9 mouse cellular contexts compared by ENCODE assay signal in genomic region chr14:18678121-18678836, GRCm38 (mm10).
A peak's percentile ranks its signal among the peaks of the same experiment; 100 is the strongest.
DNase-seq lines count a peak whose midpoint lies in the region; ATAC-seq and TF ChIP-seq lines count a peak whose summit lies in the region.
"Had no signal": no experiment of that assay in that cellular context is flagged by ENCODE, and none has a peak within 500 bp of the region (broad histone marks: within the 10 kb centered on the region; RNA-seq: fewer than 3 reads in every experiment).

No protein-coding gene starts in this region.

- H3K4me2 ChIP-seq in lung, embryonic 14.5 days: no peak overlapping the region
- H3K4me2 ChIP-seq in heart, postnatal 0 days (ENCODE audit: low read depth, low read length): no peak overlapping the region
- H3K4me2 ChIP-seq: midbrain, embryonic 12.5 days had no signal

- no peak; the same call in 1 of the 2 replicates for ATAC-seq in lung, embryonic 14.5 days (ENCODE audit: insufficient read depth)
- ATAC-seq in heart, postnatal 0 days (ENCODE audit: insufficient read depth, low read depth): peak; percentile 82

- TF ChIP-seq POLR2A in lung, adult 2 months (IDR thresholded peaks at IDR 0.05; ENCODE audit: borderline replicate concordance, extremely low read depth, low read depth, low read length): no peak

- no peaks in the 10 kb centered on the region for H3K9me3 ChIP-seq in lung, embryonic 14.5 days (ENCODE audit: low read depth, low read length)
- H3K9me3 ChIP-seq in heart, postnatal 0 days (replicated peaks; ENCODE audit: control insufficient read depth, low read length): no peaks in the 10 kb centered on the region
- H3K9me3 ChIP-seq: midbrain, embryonic 12.5 days had no signal

- no peak for TF ChIP-seq CTCF in lung, embryonic 14.5 days (IDR thresholded peaks at IDR 0.05; ENCODE audit: low read depth)
- TF ChIP-seq CTCF in lung, adult 2 months (IDR thresholded peaks at IDR 0.05; ENCODE audit: insufficient read depth, low read length): no peak
- no peak for TF ChIP-seq CTCF in heart, postnatal 0 days (IDR thresholded peaks at IDR 0.05; ENCODE audit: low read depth)

- H3K4me1 ChIP-seq in lung, embryonic 14.5 days (ENCODE audit: insufficient read depth): no peaks in the 10 kb centered on the region
- H3K4me1 ChIP-seq in lung, adult 2 months (ENCODE audit: control insufficient read depth, insufficient read depth, low read length): peaks cover 5% of the 10 kb centered on the region; the same call in 1 of the 2 replicates
- H3K4me1 ChIP-seq in heart, postnatal 0 days (ENCODE audit: control insufficient read depth, insufficient read depth): 0 out of 2 replicates have a peak, but pooled peaks cover 5% of the 10 kb centered on the region
- H3K4me1 ChIP-seq: midbrain, embryonic 12.5 days had no signal

- TF ChIP-seq EP300 in heart, postnatal 0 days (IDR thresholded peaks at IDR 0.05; ENCODE audit: low read depth): no peak

- no peak overlapping the region for H3K4me3 ChIP-seq in lung, embryonic 14.5 days (ENCODE audit: low read depth, low read length)
- no peak overlapping the region for H3K4me3 ChIP-seq in lung, adult 2 months (replicated peaks; ENCODE audit: extremely low read depth, low read depth, low read length)
- H3K4me3 ChIP-seq in heart, postnatal 0 days (ENCODE audit: low read depth, low read length): no peak overlapping the region
- H3K4me3 ChIP-seq: midbrain, embryonic 12.5 days had no signal

- intact Hi-C loops in left cerebral cortex, postnatal 25 days (cut with DNase I): no loop called here

- H3K27ac ChIP-seq in lung, embryonic 14.5 days (ENCODE audit: low read depth): no peak overlapping the region
- H3K27ac ChIP-seq in heart, postnatal 0 days (ENCODE audit: low read depth): peak overlapping the region; percentile 34; the same call in 1 of the 2 replicates
- H3K27ac ChIP-seq: midbrain, embryonic 12.5 days had no signal

- WGBS in lung, embryonic 14.5 days: 55% methylated on average over 3 of the region's 3 CpGs
- WGBS in lung, adult 2 months: 28% methylated on average over 3 of the region's 3 CpGs
- 39% methylated on average over 3 of the region's 3 CpGs for WGBS in heart, postnatal 0 days

- no peaks in the 10 kb centered on the region for H3K27me3 ChIP-seq in lung, embryonic 14.5 days (ENCODE audit: insufficient read depth, low read length)
- H3K27me3 ChIP-seq in heart, postnatal 0 days (ENCODE audit: control insufficient read depth, insufficient read depth, low read length): no peaks in the 10 kb centered on the region
- H3K27me3 ChIP-seq: midbrain, embryonic 12.5 days had no signal

- no peaks in the 10 kb centered on the region for H3K36me3 ChIP-seq in lung, embryonic 14.5 days (ENCODE audit: insufficient read depth)
- H3K36me3 ChIP-seq in heart, postnatal 0 days (replicated peaks; ENCODE audit: control insufficient read depth, insufficient read depth, low read length): no peaks in the 10 kb centered on the region
- H3K36me3 ChIP-seq: midbrain, embryonic 12.5 days had no signal

- H3K9ac ChIP-seq in lung, embryonic 14.5 days: no peak overlapping the region
- H3K9ac ChIP-seq in heart, postnatal 0 days (replicated peaks; ENCODE audit: low read depth, low read length): no peak overlapping the region
- H3K9ac ChIP-seq: midbrain, embryonic 12.5 days had no signal

- peak; percentile 16 for DNase-seq in lung, embryonic 14.5 days
- DNase-seq in lung, adult 2 months: no peak
- peak; percentile 48 for DNase-seq in cerebellum, adult 8-10 months
- peak; percentile 60 for DNase-seq in heart, postnatal 0 days (ENCODE audit: low spot score)
- DNase-seq in testis, postnatal 10 days (ENCODE audit: low spot score): peak; percentile 83
- DNase-seq in right cerebral cortex, postnatal 4 days: no peak
- no peak for DNase-seq in layer of hippocampus, postnatal 10 days (ENCODE audit: low spot score in 2 of 2)
- no peak for DNase-seq in left cerebral cortex, postnatal 25 days (ENCODE audit: low spot score in 2 of 2)

Comparison
In these comparisons a context has a peak if more than half of its experiments do, and no peak if none do; other contexts are left out.
1. DNase-seq: peak in lung, embryonic 14.5 days (single experiment), cerebellum, adult 8-10 months (single experiment), heart, postnatal 0 days (single experiment) and testis, postnatal 10 days (single experiment); none in lung, adult 2 months (single experiment), right cerebral cortex, postnatal 4 days (single experiment), layer of hippocampus, postnatal 10 days (0 of 2) and left cerebral cortex, postnatal 25 days (0 of 2).